In genomic region chr15:79690426-79691022, GRCm38 (mm10) we compare ENCODE assay signal across 8 mouse cellular contexts. TPM values are rescaled to one million over a fixed set of nuclear protein-coding genes. Genes with fewer than 3 reads are reported as not detected.
DNase-seq lines count a peak whose midpoint lies in the region; ATAC-seq and TF ChIP-seq lines count a peak whose summit lies in the region.

Gene Gtpbp1, plus strand, starts transcription at chr15:79690845.

- peaks cover 71% of the 10 kb centered on the region for H3K4me1 ChIP-seq in forebrain, embryonic 10.5 days
- H3K4me1 ChIP-seq in heart, embryonic 15.5 days (replicated peaks) = peaks cover 43% of the 10 kb centered on the region
- H3K4me1 ChIP-seq in liver, embryonic 14.5 days (replicated peaks; ENCODE audit: control insufficient read depth in 2 of 2, insufficient read depth in 2 of 2, low read length in 1 of 2) = peaks cover 53 to 61% of the 10 kb centered on the region in 2 experiments
- H3K4me1 ChIP-seq in neural tube, embryonic 11.5 days (ENCODE audit: control insufficient read depth, insufficient read depth, low read length) = peaks cover 17% of the 10 kb centered on the region
- H3K4me1 ChIP-seq in stomach, postnatal 0 days (replicated peaks; ENCODE audit: control insufficient read depth, insufficient read depth) = peaks cover 9% of the 10 kb centered on the region; the same call in 1 of the 2 replicates

- ATAC-seq in heart, embryonic 15.5 days (replicated peaks; ENCODE audit: insufficient number of reproducible peaks, insufficient read depth, low FRiP score, low read depth) = peak; percentile 93
- peak; percentile 85 for ATAC-seq in liver, embryonic 14.5 days (ENCODE audit: insufficient read depth)
- ATAC-seq in neural tube, embryonic 11.5 days (ENCODE audit: insufficient read depth, low FRiP score, low TSS enrichment) = peak; percentile 97
- peak; percentile 96 for ATAC-seq in stomach, postnatal 0 days (ENCODE audit: low FRiP score, low TSS enrichment)

- peak within 1 kb of the TSS; percentile 97 for H3K4me2 ChIP-seq in heart, embryonic 15.5 days
- peak within 1 kb of the TSS; percentile 95 for H3K4me2 ChIP-seq in liver, embryonic 14.5 days (ENCODE audit: low read depth)
- peak within 1 kb of the TSS; percentile 83 for H3K4me2 ChIP-seq in neural tube, embryonic 11.5 days (ENCODE audit: low read depth)
- H3K4me2 ChIP-seq in stomach, postnatal 0 days (replicated peaks; ENCODE audit: low read depth) = peak within 1 kb of the TSS; percentile 97

- H3K9me3 ChIP-seq in forebrain, embryonic 10.5 days = no peaks in the 10 kb centered on the region
- H3K9me3 ChIP-seq in heart, embryonic 15.5 days (replicated peaks) = no peaks in the 10 kb centered on the region
- no peaks in the 10 kb centered on the region for H3K9me3 ChIP-seq in liver, embryonic 14.5 days (ENCODE audit: control insufficient read depth, low read length)
- no peaks in the 10 kb centered on the region for H3K9me3 ChIP-seq in neural tube, embryonic 11.5 days (ENCODE audit: control insufficient read depth, low read length)
- H3K9me3 ChIP-seq in stomach, postnatal 0 days (ENCODE audit: control insufficient read depth, low read length) = no peaks in the 10 kb centered on the region

- TF ChIP-seq CTCF in liver, embryonic 14.5 days (IDR thresholded peaks at IDR 0.05; ENCODE audit: low read depth) = no peak
- TF ChIP-seq CTCF in stomach, postnatal 0 days (IDR thresholded peaks at IDR 0.05; ENCODE audit: low read depth) = no peak

- H3K27me3 ChIP-seq in forebrain, embryonic 10.5 days (ENCODE audit: poor library complexity, severe bottlenecking) = peaks cover 4% of the 10 kb centered on the region; the same call in 1 of the 2 replicates
- H3K27me3 ChIP-seq in heart, embryonic 15.5 days = no peaks in the 10 kb centered on the region
- H3K27me3 ChIP-seq in liver, embryonic 14.5 days (ENCODE audit: control insufficient read depth, insufficient read depth, low read length) = no peaks in the 10 kb centered on the region
- no peaks in the 10 kb centered on the region for H3K27me3 ChIP-seq in neural tube, embryonic 11.5 days (ENCODE audit: control insufficient read depth, insufficient read depth, low read length)
- H3K27me3 ChIP-seq in stomach, postnatal 0 days (ENCODE audit: control insufficient read depth, insufficient read depth, low read length) = no peaks in the 10 kb centered on the region

- peak within 1 kb of the TSS; percentile 80 for H3K9ac ChIP-seq in heart, embryonic 15.5 days
- H3K9ac ChIP-seq in liver, embryonic 14.5 days (replicated peaks) = peak within 1 kb of the TSS; percentile 94
- H3K9ac ChIP-seq in neural tube, embryonic 11.5 days (ENCODE audit: low read length) = peak within 1 kb of the TSS; percentile 85
- H3K9ac ChIP-seq in stomach, postnatal 0 days (ENCODE audit: low read length) = peak within 1 kb of the TSS; percentile 89

- peak; percentile 91 to 92 for DNase-seq in CD8-positive naive resting alpha-beta T cell, adult 2 months (ENCODE audit: low read depth in 2 of 2, low spot score in 2 of 2)
- peak; percentile 99 for DNase-seq in c-Kit-positive CD71-negative TER-119-negative erythroid progenitor cells, embryonic 14.5 days (ENCODE audit: low read depth)
- peak; percentile 94 for DNase-seq in forebrain, embryonic 10.5 days (ENCODE audit: extremely low spot score, low spot score)
- DNase-seq in kidney, postnatal 25 days = peak; percentile 99
- DNase-seq in liver, embryonic 14.5 days (ENCODE audit: low read depth in 3 of 3, low spot score in 3 of 3) = peak; percentile 100
- DNase-seq in neural tube, embryonic 11.5 days (ENCODE audit: low spot score) = peak; percentile 95
- peak; percentile 96 for DNase-seq in stomach, postnatal 0 days (ENCODE audit: low spot score)

- peak within 1 kb of the TSS; percentile 95 for H3K27ac ChIP-seq in forebrain, embryonic 10.5 days
- H3K27ac ChIP-seq in heart, embryonic 15.5 days = peak within 1 kb of the TSS; percentile 87
- peak within 1 kb of the TSS; percentile 90 for H3K27ac ChIP-seq in liver, embryonic 14.5 days
- peak within 1 kb of the TSS; percentile 71 for H3K27ac ChIP-seq in neural tube, embryonic 11.5 days (ENCODE audit: low read depth, low read length)
- H3K27ac ChIP-seq in stomach, postnatal 0 days (replicated peaks) = peak within 1 kb of the TSS; percentile 82

- WGBS in forebrain, embryonic 10.5 days = under 1% methylated on average over 45 of the region's 45 CpGs
- WGBS in heart, embryonic 15.5 days = under 1% methylated on average over 45 of the region's 45 CpGs
- under 1% methylated on average over 45 of the region's 45 CpGs for WGBS in liver, embryonic 14.5 days (ENCODE audit: insufficient replicate concordance)
- under 1% methylated on average over 45 of the region's 45 CpGs for WGBS in neural tube, embryonic 11.5 days
- WGBS in stomach, postnatal 0 days = under 1% methylated on average over 44 of the region's 45 CpGs

- TF ChIP-seq EP300 in liver, embryonic 14.5 days (IDR thresholded peaks at IDR 0.05; ENCODE audit: low read depth) = peak; percentile 34; the same call in 1 of the 2 replicates
- no peak for TF ChIP-seq EP300 in stomach, postnatal 0 days (optimal IDR thresholded peaks at IDR 0.05)

- peaks cover 21% of the 10 kb centered on the region for H3K36me3 ChIP-seq in forebrain, embryonic 10.5 days (replicated peaks)
- peaks cover 3% of the 10 kb centered on the region; the same call in 1 of the 2 replicates for H3K36me3 ChIP-seq in heart, embryonic 15.5 days
- H3K36me3 ChIP-seq in liver, embryonic 14.5 days (replicated peaks; ENCODE audit: control insufficient read depth, insufficient read depth, low read depth) = peaks cover 2% of the 10 kb centered on the region; the same call in 1 of the 2 replicates
- no peaks in the 10 kb centered on the region for H3K36me3 ChIP-seq in neural tube, embryonic 11.5 days (ENCODE audit: control insufficient read depth, insufficient read depth, low read length)
- no peaks in the 10 kb centered on the region for H3K36me3 ChIP-seq in stomach, postnatal 0 days (ENCODE audit: control insufficient read depth, insufficient read depth, low read length)

- peak within 1 kb of the TSS; percentile 98 for H3K4me3 ChIP-seq in forebrain, embryonic 10.5 days
- peak within 1 kb of the TSS; percentile 81 for H3K4me3 ChIP-seq in heart, embryonic 15.5 days
- H3K4me3 ChIP-seq in liver, embryonic 14.5 days (ENCODE audit: insufficient read depth in 1 of 2, low read depth in 2 of 2, low read length in 2 of 2) = peak within 1 kb of the TSS; percentile 65 to 94
- peak within 1 kb of the TSS; percentile 81 for H3K4me3 ChIP-seq in neural tube, embryonic 11.5 days (ENCODE audit: low read depth, low read length)
- peak within 1 kb of the TSS; percentile 97 for H3K4me3 ChIP-seq in stomach, postnatal 0 days (ENCODE audit: low read depth, low read length)

RNA-seq across cellular contexts. Expression of gene Gtpbp1, which starts in this region (rescaled TPM):
- 48.3 and 52.5 TPM in 2 replicates for polyA plus RNA-seq in forebrain, embryonic 10.5 days (2016; fragmentation: Nextera tagmentation; extraction: Ambion mirVana)
- 23.7 and 30.0 TPM in 2 replicates for polyA plus RNA-seq in heart, embryonic 15.5 days (2015; fragmentation: Nextera tagmentation; extraction: Ambion mirVana)
- 23.5 and 23.7 TPM in 2 replicates for polyA plus RNA-seq in liver, embryonic 14.5 days (2012; rRNA removed)
- 22.6 and 28.2 TPM in 2 replicates for polyA plus RNA-seq in liver, embryonic 14.5 days (2014; fragmentation: Nextera tagmentation; extraction: Ambion mirVana)
- 39.7 and 42.5 TPM in 2 replicates for polyA plus RNA-seq in neural tube, embryonic 11.5 days (2014; fragmentation: Nextera tagmentation; extraction: Ambion mirVana)
- 13.3 and 17.1 TPM in 2 replicates for polyA plus RNA-seq in stomach, postnatal 0 days (2015; fragmentation: Nextera tagmentation; extraction: Ambion mirVana)

Comparison
In these comparisons a context has a peak if more than half of its experiments do, and no peak if none do; other contexts are left out.
1. Peak in every context shown above with its lines: DNase-seq, ATAC-seq, H3K4me3 ChIP-seq and H3K27ac ChIP-seq.